Mouse (Mus musculus): Measurements from ENCODE around the gene Ufsp1. TPM values are rescaled to one million over a fixed set of nuclear protein-coding genes. Genes with fewer than 3 reads are reported as not detected.
"Not testable (repeated sequence)": the region's sequence is repeated elsewhere in the genome, so short reads cannot be mapped to it uniquely, and the experiment has no call there.

Ufsp1 gene
- 5.3 and 5.8 TPM in 2 replicates for polyA plus RNA-seq (2015; fragmentation: Nextera tagmentation; extraction: Ambion mirVana)

DNA sequence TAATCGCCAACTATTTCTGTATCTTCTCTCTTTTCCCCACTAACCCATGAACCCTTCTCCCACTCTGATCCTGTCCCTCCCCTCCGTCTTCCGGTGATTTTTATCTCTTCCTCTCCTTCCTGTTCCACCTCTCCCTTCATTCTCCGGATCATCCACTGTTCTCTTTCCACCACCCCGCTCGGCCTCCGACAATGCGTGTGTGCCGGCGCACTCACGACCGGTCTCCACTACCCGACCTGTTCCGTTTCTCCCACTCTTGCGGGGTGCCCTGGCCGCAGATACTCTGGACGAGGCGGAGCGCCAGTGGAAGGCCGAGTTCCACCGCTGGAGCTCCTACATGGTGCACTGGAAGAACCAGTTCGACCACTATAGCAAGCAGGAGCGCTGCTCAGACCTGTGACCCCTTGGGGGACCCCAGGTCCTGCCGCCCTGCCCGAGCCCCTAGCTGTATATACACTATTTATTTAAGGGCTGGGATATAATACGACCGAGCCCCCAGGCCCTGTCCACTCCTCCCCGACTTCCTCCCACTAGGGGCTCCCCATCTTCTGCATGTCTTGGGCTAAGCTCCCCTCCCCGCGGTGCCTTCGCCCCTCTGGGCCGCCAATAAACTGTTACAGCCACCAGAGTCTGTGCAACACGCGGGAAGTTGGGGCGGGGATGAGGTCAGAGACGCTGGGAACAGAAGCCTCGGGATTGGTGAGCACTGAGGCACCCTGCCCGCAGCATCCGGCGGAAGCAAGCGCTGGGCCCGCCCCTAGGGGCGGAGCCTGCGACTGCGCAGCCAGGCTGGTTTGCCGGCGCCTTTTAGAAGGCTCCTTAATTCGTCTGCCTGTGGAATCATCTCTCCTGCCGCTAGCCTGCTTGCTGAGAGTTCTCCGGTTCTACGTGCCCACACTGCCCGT lies at the start of gene Ufsp1:
Ufsp1 (plus strand) TSS at position 791 of the 905 bp plus-strand sequence.
- peak within 1 kb of the TSS; percentile 97 for H3K27ac ChIP-seq
- peaks cover 20% of the 10 kb centered on the region for H3K27me3 ChIP-seq
- ATAC-seq (ENCODE audit: borderline replicate concordance, extremely low read depth, low FRiP score, low TSS enrichment), result peak; percentile 92
- H3K9me3 ChIP-seq, result no peaks in the 10 kb centered on the region
- peak within 1 kb of the TSS; percentile 98 for H3K4me2 ChIP-seq
- peaks cover 42% of the 10 kb centered on the region for H3K36me3 ChIP-seq
- H3K9ac ChIP-seq, result peak within 1 kb of the TSS; percentile 69
- peak within 1 kb of the TSS; percentile 57 for H3K4me3 ChIP-seq
- under 1% methylated on average over 52 of the region's 52 CpGs for WGBS
- peaks cover 19% of the 10 kb centered on the region for H3K4me1 ChIP-seq

DNA sequence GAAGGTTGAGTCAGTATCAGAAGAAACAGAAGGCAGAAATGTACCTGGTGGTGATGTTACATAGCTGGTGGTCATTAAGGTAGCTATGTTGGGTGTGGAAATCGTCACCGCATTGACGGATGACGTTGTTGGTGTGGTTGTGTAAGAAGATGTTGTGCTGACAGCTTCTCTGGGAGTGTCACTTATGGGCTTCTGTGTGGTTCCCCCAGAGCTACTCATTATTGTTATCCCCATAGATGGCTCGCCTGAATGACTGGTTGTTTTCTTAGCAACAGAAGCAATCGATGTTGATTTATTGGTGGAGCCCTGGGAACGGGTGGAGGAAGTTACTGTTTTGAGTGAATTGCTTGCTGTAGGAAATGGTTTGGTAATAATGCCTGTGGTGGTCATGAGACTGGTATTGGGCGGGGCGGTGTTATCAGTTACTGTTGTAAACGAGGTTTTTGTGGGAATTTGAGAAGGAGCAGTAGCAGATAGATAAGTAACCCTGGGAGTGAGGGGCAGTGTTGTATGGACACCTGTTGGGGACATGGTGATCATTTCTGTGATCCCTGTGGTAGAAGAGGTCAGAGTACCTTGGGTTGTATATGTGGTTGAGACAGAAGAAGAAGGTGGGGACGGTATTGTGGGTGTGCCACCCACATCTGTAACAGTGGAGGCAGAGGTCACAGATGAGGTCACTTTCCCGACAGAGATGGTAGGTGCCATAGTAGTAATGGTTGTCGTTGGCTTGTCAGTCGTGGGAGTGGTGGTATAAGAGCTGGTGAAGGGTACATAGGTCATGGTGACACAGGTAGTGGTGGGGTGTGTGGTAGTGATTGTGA lies 30.3 kb upstream of the Ufsp1 start:
- H3K36me3 ChIP-seq, result no peaks in the 10 kb centered on the region
- no peak overlapping the region for H3K27ac ChIP-seq
- no peak overlapping the region for H3K4me2 ChIP-seq
- H3K4me3 ChIP-seq, result no peak overlapping the region
- no peaks in the 10 kb centered on the region for H3K4me1 ChIP-seq
- no peak for ATAC-seq (ENCODE audit: borderline replicate concordance, extremely low read depth, low FRiP score, low TSS enrichment)
- 70% methylated on average over 14 of the region's 14 CpGs for WGBS
- no peaks in the 10 kb centered on the region for H3K9me3 ChIP-seq
- no peak overlapping the region for H3K9ac ChIP-seq
- no peaks in the 10 kb centered on the region for H3K27me3 ChIP-seq

DNA sequence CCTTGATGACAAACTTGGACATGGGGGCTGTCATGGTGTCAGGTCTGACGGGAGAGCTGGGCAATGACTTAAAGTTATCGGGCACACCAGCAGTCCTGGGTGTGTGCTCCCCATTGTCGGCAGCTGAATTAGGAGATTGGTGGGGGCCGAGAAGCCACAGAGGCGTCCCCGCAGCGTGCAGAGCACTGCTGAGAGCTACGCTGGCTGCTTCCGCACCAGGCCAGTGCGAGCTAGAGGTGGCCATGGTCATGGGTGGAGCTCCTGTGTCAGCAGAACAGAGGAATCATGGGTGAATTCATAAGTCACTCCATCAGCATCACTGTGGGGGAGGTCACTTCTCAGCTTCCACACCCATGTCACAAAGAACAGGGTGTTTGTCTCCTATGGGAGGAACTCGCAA lies 29.6 kb upstream of the Ufsp1 start:
- ATAC-seq (ENCODE audit: borderline replicate concordance, extremely low read depth, low FRiP score, low TSS enrichment), result no peak
- Histone ChIP-seq H3K4me3 (no peak overlapping the region), H3K27me3 (no peaks in the 10 kb centered on the region), H3K9me3 (no peaks in the 10 kb centered on the region), H3K9ac (no peak overlapping the region), H3K4me1 (no peaks in the 10 kb centered on the region), H3K4me2 (no peak overlapping the region), H3K36me3 (no peaks in the 10 kb centered on the region), H3K27ac (no peak overlapping the region)
- WGBS, result 85% methylated on average over 11 of the region's 11 CpGs

DNA sequence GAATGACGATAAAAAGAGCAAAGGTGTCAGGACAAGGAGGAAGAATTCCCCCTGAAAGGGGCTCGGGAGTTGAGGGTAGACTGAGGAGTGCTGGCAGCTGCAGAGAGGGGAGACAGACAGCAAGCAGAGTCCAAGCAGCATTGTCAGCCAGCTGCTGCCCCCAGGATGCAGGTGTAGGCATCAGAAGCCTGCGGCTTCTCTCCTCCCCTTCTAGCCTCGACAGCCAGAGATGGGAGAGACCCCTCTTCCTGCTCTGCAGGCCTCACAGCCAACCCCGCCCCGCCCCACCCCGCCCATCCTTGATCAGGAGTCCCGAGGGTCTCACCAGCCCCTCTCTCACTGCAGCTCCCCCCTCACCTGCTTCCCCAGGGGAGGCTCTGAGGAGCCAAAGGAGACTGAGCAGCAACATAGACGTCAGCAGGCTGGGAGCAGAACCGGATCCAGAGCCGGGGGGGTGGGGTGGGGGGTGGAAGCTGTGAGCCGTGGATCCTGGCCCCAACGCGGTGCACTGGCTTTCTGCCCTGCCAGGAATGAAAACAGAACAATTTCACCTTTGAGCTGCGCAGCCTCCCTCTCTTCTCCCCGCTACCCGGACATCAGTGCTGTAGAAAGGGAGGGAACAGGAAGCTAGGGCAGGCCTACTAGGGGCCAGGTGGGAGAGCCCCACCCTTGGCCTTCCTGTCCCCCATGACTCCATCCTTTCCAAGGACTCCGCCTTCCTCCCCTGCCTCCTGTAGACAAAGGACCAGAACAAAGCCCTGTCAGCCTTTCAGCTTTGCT lies 26.1 kb upstream of the Ufsp1 start:
- Histone ChIP-seq H3K4me1 (no peaks in the 10 kb centered on the region), H3K4me3 (peak overlapping the region; percentile 3; the same call in 1 of the 2 replicates), H3K27me3 (no peaks in the 10 kb centered on the region), H3K4me2 (peak overlapping the region; percentile 22; the same call in 1 of the 2 replicates), H3K9ac (no peak overlapping the region), H3K27ac (no peak overlapping the region), H3K9me3 (no peaks in the 10 kb centered on the region), H3K36me3 (no peaks in the 10 kb centered on the region)
- ATAC-seq (ENCODE audit: borderline replicate concordance, extremely low read depth, low FRiP score, low TSS enrichment), result no peak
- 20% methylated on average over 14 of the region's 18 CpGs for WGBS

DNA sequence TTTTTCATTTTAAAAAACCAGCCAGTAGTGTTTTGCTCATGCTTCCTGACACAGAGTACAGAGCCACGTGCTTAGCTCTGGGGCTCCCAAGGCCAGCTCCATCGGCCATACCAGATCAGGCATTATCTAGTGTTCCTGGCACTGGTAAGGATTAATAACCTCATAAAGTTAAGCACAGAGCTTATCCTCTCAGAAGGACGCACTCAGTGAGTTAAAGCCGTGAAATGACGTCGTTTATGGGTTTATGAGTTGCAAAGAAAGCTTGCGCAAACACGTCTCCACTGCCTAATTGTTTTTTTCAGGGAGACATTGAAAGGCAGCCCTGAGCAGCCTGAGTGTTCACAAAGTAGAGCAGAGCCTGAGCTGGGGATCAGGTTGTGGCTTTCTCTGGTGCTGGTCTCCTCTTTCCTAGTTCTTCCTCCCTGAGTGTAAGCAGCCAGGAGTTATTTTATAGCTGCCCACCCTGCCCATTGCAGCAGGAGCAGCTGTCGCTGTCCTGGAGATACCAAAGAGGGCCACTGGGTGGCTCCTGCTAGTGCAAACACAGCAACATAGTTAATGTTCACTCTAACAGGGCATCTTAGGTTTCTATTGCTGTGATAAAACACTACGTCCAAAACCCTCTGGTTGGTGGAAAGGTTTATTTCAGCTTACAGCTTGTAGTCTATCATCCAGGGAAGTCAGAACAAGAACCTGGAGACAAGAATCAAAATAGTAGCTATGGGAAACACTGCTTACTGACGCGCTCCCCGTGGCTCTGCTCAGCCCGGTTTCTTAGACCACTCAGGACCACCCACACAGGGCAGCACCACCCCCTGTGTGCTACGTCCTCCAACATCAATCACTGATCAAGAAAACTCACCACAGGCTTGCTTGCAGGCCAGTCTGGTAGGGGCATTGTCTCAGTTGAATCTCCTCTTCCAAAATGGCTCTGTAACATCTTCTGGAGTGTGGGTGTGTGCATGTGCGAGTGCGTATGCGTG lies 16.8 kb upstream of the Ufsp1 start:
- Histone ChIP-seq H3K27me3 (no peaks in the 10 kb centered on the region), H3K4me1 (no peaks in the 10 kb centered on the region), H3K27ac (no peak overlapping the region), H3K9me3 (no peaks in the 10 kb centered on the region), H3K4me3 (no peak overlapping the region), H3K4me2 (no peak overlapping the region), H3K9ac (no peak overlapping the region), H3K36me3 (no peaks in the 10 kb centered on the region)
- ATAC-seq (ENCODE audit: borderline replicate concordance, extremely low read depth, low FRiP score, low TSS enrichment), result no peak
- WGBS, result 41% methylated on average over 18 of the region's 18 CpGs

DNA sequence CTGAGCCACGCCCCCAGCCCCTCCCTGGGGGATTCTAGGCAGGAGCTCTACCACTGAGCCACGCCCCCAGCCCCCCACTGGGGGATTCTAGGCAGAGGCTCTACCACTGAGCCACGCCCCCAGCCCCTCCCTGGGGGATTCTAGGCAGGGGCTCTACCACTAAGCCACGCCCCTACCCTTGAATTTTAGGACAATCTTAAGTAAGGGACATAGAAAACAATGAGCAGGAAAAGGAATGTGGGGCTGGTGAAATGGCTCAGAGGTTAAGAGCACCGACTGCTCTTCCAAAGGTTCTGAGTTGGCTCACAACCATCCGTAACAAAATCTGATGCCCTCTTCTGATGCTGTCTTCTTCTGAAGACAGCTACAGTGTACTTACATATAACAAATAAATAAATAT lies 10.0 kb upstream of the Ufsp1 start:
- not testable (repeated sequence) for H3K36me3 ChIP-seq; H3K27ac ChIP-seq; H3K4me3 ChIP-seq; H3K4me2 ChIP-seq; ATAC-seq (ENCODE audit: borderline replicate concordance, extremely low read depth, low FRiP score, low TSS enrichment); H3K9me3 ChIP-seq; H3K9ac ChIP-seq
- peaks cover 28% of the 10 kb centered on the region for H3K27me3 ChIP-seq
- H3K4me1 ChIP-seq, result peaks cover 24% of the 10 kb centered on the region
- 79% methylated on average over 5 of the region's 6 CpGs for WGBS

DNA sequence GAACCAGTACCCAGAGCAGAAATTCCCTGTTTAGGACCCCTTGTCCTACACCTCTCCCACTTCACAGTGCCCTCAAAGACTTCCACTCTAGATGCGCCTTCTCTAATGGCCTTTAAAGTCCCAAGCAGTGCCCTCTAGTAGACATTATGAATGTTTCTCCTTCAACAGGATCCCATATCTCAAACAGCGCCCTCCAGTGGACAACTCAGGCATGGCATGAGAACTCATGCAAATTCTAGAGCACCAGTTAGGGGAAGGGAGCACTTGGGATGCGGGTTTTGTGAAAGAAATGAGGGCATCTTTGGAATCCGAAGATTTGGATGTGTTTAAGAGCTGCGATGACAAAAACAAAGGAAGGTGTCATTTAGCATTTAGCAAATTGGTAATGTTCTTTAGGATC lies 9.4 kb upstream of the Ufsp1 start:
- H3K4me3 ChIP-seq, result no peak overlapping the region
- H3K27me3 ChIP-seq, result peaks cover 34% of the 10 kb centered on the region
- H3K9ac ChIP-seq, result no peak overlapping the region
- H3K4me1 ChIP-seq, result peaks cover 25% of the 10 kb centered on the region
- ATAC-seq (ENCODE audit: borderline replicate concordance, extremely low read depth, low FRiP score, low TSS enrichment), result no peak
- no peak overlapping the region for H3K27ac ChIP-seq
- H3K4me2 ChIP-seq, result no peak overlapping the region
- 61% methylated on average over 5 of the region's 5 CpGs for WGBS
- no peaks in the 10 kb centered on the region for H3K9me3 ChIP-seq
- H3K36me3 ChIP-seq, result no peaks in the 10 kb centered on the region

DNA sequence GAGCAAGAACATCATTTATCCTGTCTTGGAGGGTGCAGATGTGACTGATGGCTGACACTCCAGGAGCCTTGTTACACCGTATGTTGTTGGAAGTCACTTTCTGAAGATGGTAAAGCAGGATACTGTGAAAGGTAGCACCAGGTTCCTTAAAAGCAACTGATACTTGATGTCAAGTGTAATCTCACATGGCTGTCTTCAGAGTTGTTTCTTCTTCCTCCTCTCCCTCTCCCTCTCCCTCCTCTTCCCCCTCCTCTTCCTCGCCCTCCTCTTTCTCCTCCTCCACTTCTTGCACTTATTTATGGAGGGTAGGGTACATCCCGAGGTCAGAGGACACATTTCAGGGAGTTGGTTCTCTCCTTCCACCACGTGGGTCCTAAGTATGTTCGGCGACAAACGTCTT lies 8.4 kb upstream of the Ufsp1 start:
- H3K9me3 ChIP-seq, result no peaks in the 10 kb centered on the region
- peaks cover 40% of the 10 kb centered on the region for H3K27me3 ChIP-seq
- H3K36me3 ChIP-seq, result no peaks in the 10 kb centered on the region
- no peak overlapping the region for H3K4me3 ChIP-seq
- no peak for ATAC-seq (ENCODE audit: borderline replicate concordance, extremely low read depth, low FRiP score, low TSS enrichment)
- no peak overlapping the region for H3K9ac ChIP-seq
- peaks cover 25% of the 10 kb centered on the region for H3K4me1 ChIP-seq
- H3K27ac ChIP-seq, result no peak overlapping the region
- 24% methylated on average over 7 of the region's 7 CpGs for WGBS
- H3K4me2 ChIP-seq, result no peak overlapping the region

DNA sequence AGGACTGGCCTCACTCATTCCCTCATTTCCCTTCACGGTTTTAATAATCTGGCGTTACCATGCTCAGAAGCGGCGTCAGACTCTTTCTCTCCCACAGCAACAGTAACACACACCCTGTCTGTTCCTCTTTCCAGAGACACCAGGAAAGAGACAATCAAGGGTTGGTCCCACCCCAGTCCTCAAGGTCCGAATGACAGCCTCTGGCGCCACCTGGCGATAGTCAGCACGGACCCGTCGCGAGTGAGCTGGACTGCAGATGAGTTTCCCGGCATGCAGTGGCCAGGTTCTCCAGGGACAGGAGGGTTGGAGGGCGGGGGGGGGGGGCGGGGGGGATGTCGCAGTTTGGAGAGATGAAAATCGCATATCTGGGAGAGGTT lies 7.8 kb upstream of the Ufsp1 start:
- WGBS, result 1% methylated on average over 16 of the region's 16 CpGs
- ATAC-seq (ENCODE audit: borderline replicate concordance, extremely low read depth, low FRiP score, low TSS enrichment), result peak; percentile 33; the same call in 1 of the 2 replicates
- Histone ChIP-seq H3K4me2 (peak overlapping the region; percentile 78), H3K27ac (no peak overlapping the region), H3K4me1 (peaks cover 25% of the 10 kb centered on the region), H3K9me3 (no peaks in the 10 kb centered on the region), H3K27me3 (peaks cover 44% of the 10 kb centered on the region), H3K36me3 (no peaks in the 10 kb centered on the region), H3K4me3 (peak overlapping the region; percentile 38), H3K9ac (0 out of 2 replicates have a peak overlapping the region, but pooled peaks have one; percentile 4)

DNA sequence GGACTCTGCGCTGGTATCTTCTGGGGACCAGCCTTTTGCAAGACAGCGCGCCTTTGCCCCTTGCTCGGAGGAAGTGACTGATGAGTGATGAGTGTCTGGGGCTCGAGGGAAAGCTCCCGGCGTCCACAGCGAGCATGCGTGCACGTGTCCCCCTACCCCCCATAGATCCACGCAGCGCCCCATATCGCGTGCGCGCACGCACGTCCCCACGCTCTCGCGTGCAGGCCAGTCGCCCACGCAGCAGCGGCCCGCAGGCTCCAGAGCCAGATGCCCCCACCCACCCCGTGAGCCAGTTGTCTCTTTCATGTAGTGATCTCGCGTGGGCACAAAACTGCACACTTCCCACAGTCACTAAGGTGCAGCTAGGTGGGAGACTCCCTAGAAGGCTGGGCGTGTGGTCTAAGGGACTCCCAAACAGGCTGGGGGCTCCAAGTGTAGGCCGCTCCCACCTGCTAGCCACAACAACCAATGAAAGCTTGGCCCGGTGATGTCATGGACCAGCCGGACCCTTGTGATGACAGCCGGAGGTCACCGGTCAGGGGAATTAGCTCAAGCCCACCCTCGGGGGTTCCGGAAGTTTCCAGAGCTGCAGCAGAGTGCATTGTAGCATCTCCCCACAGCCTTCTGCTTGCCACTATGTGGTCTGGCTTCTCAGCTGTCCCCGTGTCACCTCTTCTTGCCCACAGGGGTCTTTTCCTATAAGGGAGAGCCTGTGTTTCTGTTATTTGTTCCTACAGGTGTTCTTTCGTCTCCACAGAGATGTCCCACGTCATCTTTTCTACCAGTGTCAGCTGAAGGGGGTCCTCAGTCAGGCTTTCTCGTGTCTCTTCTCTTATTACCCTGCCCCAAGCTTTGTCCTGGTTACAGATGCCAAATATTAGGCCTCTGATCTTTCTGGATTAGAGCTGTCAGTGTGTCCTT lies 7.1 kb upstream of the Ufsp1 start, which contains the start of gene Ache:
Ache (plus strand) TSS at position 488 of the 921 bp plus-strand sequence.
- H3K4me3 ChIP-seq, result peak within 1 kb of the TSS; percentile 38
- H3K9ac ChIP-seq, result peak within 1 kb of the TSS; percentile 31; the same call in 1 of the 2 replicates
- peaks cover 44% of the 10 kb centered on the region for H3K27me3 ChIP-seq
- H3K4me1 ChIP-seq, result peaks cover 25% of the 10 kb centered on the region
- H3K4me2 ChIP-seq, result peak within 1 kb of the TSS; percentile 78
- WGBS, result 3% methylated on average over 40 of the region's 40 CpGs
- peak; percentile 39; the same call in 1 of the 2 replicates for ATAC-seq (ENCODE audit: borderline replicate concordance, extremely low read depth, low FRiP score, low TSS enrichment)
- H3K9me3 ChIP-seq, result no peaks in the 10 kb centered on the region
- no peaks in the 10 kb centered on the region for H3K36me3 ChIP-seq
- H3K27ac ChIP-seq, result no peak within 1 kb of the TSS

All from lung, embryonic 15.5 days (tissue).